Mouse (Mus musculus): Measurements from ENCODE around the gene Wdr25. TPM values are rescaled to one million over a fixed set of nuclear protein-coding genes. Genes with fewer than 3 reads are reported as not detected.

Gene Wdr25
- polyA plus RNA-seq, 1 experiment from 2014 or later: 7.6 TPM

- 58% methylated on average over 7 of the region's 7 CpGs for WGBS
- Histone ChIP-seq H3K27me3 (ENCODE audit: control insufficient read depth, insufficient read depth, low read length) (no peaks in the 10 kb centered on the region), H3K36me3 (ENCODE audit: control insufficient read depth, insufficient read depth, low read length) (0 out of 2 replicates have a peak, but pooled peaks cover 6% of the 10 kb centered on the region), H3K27ac (ENCODE audit: low read length) (peak overlapping the region; percentile 31; the same call in 1 of the 2 replicates), H3K4me1 (ENCODE audit: control insufficient read depth, insufficient read depth, low read length) (peaks cover 10% of the 10 kb centered on the region; the same call in 1 of the 2 replicates), H3K4me2 (ENCODE audit: low read depth, low read length) (no peak overlapping the region; the same call in 1 of the 2 replicates), H3K9ac (ENCODE audit: low read length) (no peak overlapping the region), H3K4me3 (replicated peaks; ENCODE audit: low read length) (no peak overlapping the region), H3K9me3 (replicated peaks; ENCODE audit: control insufficient read depth, low read length) (no peaks in the 10 kb centered on the region)
- ATAC-seq (ENCODE audit: insufficient read depth, low FRiP score): peak; percentile 63; the same call in 1 of the 2 replicates
Observed at GRCm38 (mm10) chr12:108857589-108858184, 35.7 kb upstream of the Wdr25 start.

GRCm38 (mm10) chr12:108858486-108858885, 34.9 kb upstream of the Wdr25 start:
- Histone ChIP-seq H3K4me1 (ENCODE audit: control insufficient read depth, insufficient read depth, low read length) (peaks cover 10% of the 10 kb centered on the region; the same call in 1 of the 2 replicates), H3K4me2 (ENCODE audit: low read depth, low read length) (no peak overlapping the region), H3K36me3 (ENCODE audit: control insufficient read depth, insufficient read depth, low read length) (0 out of 2 replicates have a peak, but pooled peaks cover 8% of the 10 kb centered on the region), H3K9me3 (replicated peaks; ENCODE audit: control insufficient read depth, low read length) (no peaks in the 10 kb centered on the region), H3K27me3 (ENCODE audit: control insufficient read depth, insufficient read depth, low read length) (no peaks in the 10 kb centered on the region), H3K27ac (ENCODE audit: low read length) (no peak overlapping the region), H3K4me3 (replicated peaks; ENCODE audit: low read length) (no peak overlapping the region), H3K9ac (ENCODE audit: low read length) (no peak overlapping the region; the same call in 1 of the 2 replicates)
- no peak for ATAC-seq (ENCODE audit: insufficient read depth, low FRiP score)
- 80% methylated on average over 5 of the region's 5 CpGs for WGBS

GRCm38 (mm10) chr12:108865007-108865494, 28.4 kb upstream of the Wdr25 start:
- ATAC-seq (ENCODE audit: insufficient read depth, low FRiP score): peak; percentile 56; the same call in 1 of the 2 replicates
- H3K27me3 ChIP-seq (ENCODE audit: control insufficient read depth, insufficient read depth, low read length): no peaks in the 10 kb centered on the region
- peaks cover 12% of the 10 kb centered on the region for H3K36me3 ChIP-seq (ENCODE audit: control insufficient read depth, insufficient read depth, low read length)
- peak overlapping the region; percentile 72 for H3K27ac ChIP-seq (ENCODE audit: low read length)
- H3K4me1 ChIP-seq (ENCODE audit: control insufficient read depth, insufficient read depth, low read length): no peaks in the 10 kb centered on the region
- no peak overlapping the region for H3K4me2 ChIP-seq (ENCODE audit: low read depth, low read length)
- no peak overlapping the region for H3K9ac ChIP-seq (ENCODE audit: low read length)
- H3K4me3 ChIP-seq (replicated peaks; ENCODE audit: low read length): no peak overlapping the region
- WGBS: 63% methylated on average over 6 of the region's 6 CpGs
- H3K9me3 ChIP-seq (replicated peaks; ENCODE audit: control insufficient read depth, low read length): no peaks in the 10 kb centered on the region

GRCm38 (mm10) chr12:108869575-108869974, 23.9 kb upstream of the Wdr25 start:
- Histone ChIP-seq H3K4me3 (replicated peaks; ENCODE audit: low read length) (no peak overlapping the region), H3K36me3 (ENCODE audit: control insufficient read depth, insufficient read depth, low read length) (peaks cover 13% of the 10 kb centered on the region), H3K9me3 (replicated peaks; ENCODE audit: control insufficient read depth, low read length) (no peaks in the 10 kb centered on the region), H3K4me1 (ENCODE audit: control insufficient read depth, insufficient read depth, low read length) (no peaks in the 10 kb centered on the region), H3K27me3 (ENCODE audit: control insufficient read depth, insufficient read depth, low read length) (no peaks in the 10 kb centered on the region), H3K27ac (ENCODE audit: low read length) (no peak overlapping the region), H3K4me2 (ENCODE audit: low read depth, low read length) (no peak overlapping the region), H3K9ac (ENCODE audit: low read length) (no peak overlapping the region)
- 81% methylated on average over 2 of the region's 2 CpGs for WGBS
- ATAC-seq (ENCODE audit: insufficient read depth, low FRiP score): no peak

GRCm38 (mm10) chr12:108873122-108873521, 20.3 kb upstream of the Wdr25 start:
- Histone ChIP-seq H3K4me3 (replicated peaks; ENCODE audit: low read length) (no peak overlapping the region), H3K27me3 (ENCODE audit: control insufficient read depth, insufficient read depth, low read length) (no peaks in the 10 kb centered on the region), H3K9me3 (replicated peaks; ENCODE audit: control insufficient read depth, low read length) (no peaks in the 10 kb centered on the region), H3K9ac (ENCODE audit: low read length) (no peak overlapping the region), H3K36me3 (ENCODE audit: control insufficient read depth, insufficient read depth, low read length) (peaks cover 16% of the 10 kb centered on the region), H3K4me1 (ENCODE audit: control insufficient read depth, insufficient read depth, low read length) (no peaks in the 10 kb centered on the region), H3K27ac (ENCODE audit: low read length) (no peak overlapping the region), H3K4me2 (ENCODE audit: low read depth, low read length) (no peak overlapping the region)
- no peak for ATAC-seq (ENCODE audit: insufficient read depth, low FRiP score)
- 75% methylated on average over 5 of the region's 5 CpGs for WGBS

GRCm38 (mm10) chr12:108879138-108879537, 14.3 kb upstream of the Wdr25 start:
- 70% methylated on average over 4 of the region's 4 CpGs for WGBS
- Histone ChIP-seq H3K36me3 (ENCODE audit: control insufficient read depth, insufficient read depth, low read length) (peaks cover 7% of the 10 kb centered on the region; the same call in 1 of the 2 replicates), H3K27ac (ENCODE audit: low read length) (no peak overlapping the region), H3K4me3 (replicated peaks; ENCODE audit: low read length) (no peak overlapping the region), H3K4me1 (ENCODE audit: control insufficient read depth, insufficient read depth, low read length) (no peaks in the 10 kb centered on the region), H3K9me3 (replicated peaks; ENCODE audit: control insufficient read depth, low read length) (no peaks in the 10 kb centered on the region), H3K4me2 (ENCODE audit: low read depth, low read length) (no peak overlapping the region), H3K27me3 (ENCODE audit: control insufficient read depth, insufficient read depth, low read length) (no peaks in the 10 kb centered on the region), H3K9ac (ENCODE audit: low read length) (no peak overlapping the region)
- ATAC-seq (ENCODE audit: insufficient read depth, low FRiP score): no peak

- Histone ChIP-seq H3K9me3 (replicated peaks; ENCODE audit: control insufficient read depth, low read length) (no peaks in the 10 kb centered on the region), H3K4me3 (replicated peaks; ENCODE audit: low read length) (no peak overlapping the region), H3K4me1 (ENCODE audit: control insufficient read depth, insufficient read depth, low read length) (no peaks in the 10 kb centered on the region), H3K27ac (ENCODE audit: low read length) (peak overlapping the region; percentile 87), H3K9ac (ENCODE audit: low read length) (peak overlapping the region; percentile 36; the same call in 1 of the 2 replicates), H3K27me3 (ENCODE audit: control insufficient read depth, insufficient read depth, low read length) (no peaks in the 10 kb centered on the region), H3K4me2 (ENCODE audit: low read depth, low read length) (peak overlapping the region; percentile 18; the same call in 1 of the 2 replicates), H3K36me3 (ENCODE audit: control insufficient read depth, insufficient read depth, low read length) (peaks cover 5% of the 10 kb centered on the region; the same call in 1 of the 2 replicates)
- ATAC-seq (ENCODE audit: insufficient read depth, low FRiP score): peak; percentile 91
- WGBS: 63% methylated on average over 5 of the region's 5 CpGs
Observed at GRCm38 (mm10) chr12:108880606-108881005, 12.8 kb upstream of the Wdr25 start.

- Histone ChIP-seq H3K9me3 (replicated peaks; ENCODE audit: control insufficient read depth, low read length) (no peaks in the 10 kb centered on the region), H3K27ac (ENCODE audit: low read length) (peak overlapping the region; percentile 80), H3K9ac (ENCODE audit: low read length) (no peak overlapping the region), H3K27me3 (ENCODE audit: control insufficient read depth, insufficient read depth, low read length) (no peaks in the 10 kb centered on the region), H3K4me2 (ENCODE audit: low read depth, low read length) (no peak overlapping the region), H3K36me3 (ENCODE audit: control insufficient read depth, insufficient read depth, low read length) (peaks cover 10% of the 10 kb centered on the region; the same call in 1 of the 2 replicates), H3K4me1 (ENCODE audit: control insufficient read depth, insufficient read depth, low read length) (0 out of 2 replicates have a peak, but pooled peaks cover under 1% of the 10 kb centered on the region), H3K4me3 (replicated peaks; ENCODE audit: low read length) (no peak overlapping the region)
- WGBS: 66% methylated on average over 3 of the region's 3 CpGs
- ATAC-seq (ENCODE audit: insufficient read depth, low FRiP score): peak; percentile 66; the same call in 1 of the 2 replicates
Observed at GRCm38 (mm10) chr12:108881192-108881591, 12.2 kb upstream of the Wdr25 start.

- WGBS: 83% methylated on average over 8 of the region's 8 CpGs
- no peak for ATAC-seq (ENCODE audit: insufficient read depth, low FRiP score)
- Histone ChIP-seq H3K4me1 (ENCODE audit: control insufficient read depth, insufficient read depth, low read length) (0 out of 2 replicates have a peak, but pooled peaks cover 6% of the 10 kb centered on the region), H3K27me3 (ENCODE audit: control insufficient read depth, insufficient read depth, low read length) (no peaks in the 10 kb centered on the region), H3K27ac (ENCODE audit: low read length) (no peak overlapping the region), H3K9me3 (replicated peaks; ENCODE audit: control insufficient read depth, low read length) (no peaks in the 10 kb centered on the region), H3K4me3 (replicated peaks; ENCODE audit: low read length) (no peak overlapping the region), H3K36me3 (ENCODE audit: control insufficient read depth, insufficient read depth, low read length) (peaks cover 10% of the 10 kb centered on the region; the same call in 1 of the 2 replicates), H3K9ac (ENCODE audit: low read length) (no peak overlapping the region), H3K4me2 (ENCODE audit: low read depth, low read length) (no peak overlapping the region)
Observed at GRCm38 (mm10) chr12:108882776-108883175, 10.7 kb upstream of the Wdr25 start.
